Comparison of ENCODE assay signal across 8 mouse cellular contexts in the genomic region with DNA sequence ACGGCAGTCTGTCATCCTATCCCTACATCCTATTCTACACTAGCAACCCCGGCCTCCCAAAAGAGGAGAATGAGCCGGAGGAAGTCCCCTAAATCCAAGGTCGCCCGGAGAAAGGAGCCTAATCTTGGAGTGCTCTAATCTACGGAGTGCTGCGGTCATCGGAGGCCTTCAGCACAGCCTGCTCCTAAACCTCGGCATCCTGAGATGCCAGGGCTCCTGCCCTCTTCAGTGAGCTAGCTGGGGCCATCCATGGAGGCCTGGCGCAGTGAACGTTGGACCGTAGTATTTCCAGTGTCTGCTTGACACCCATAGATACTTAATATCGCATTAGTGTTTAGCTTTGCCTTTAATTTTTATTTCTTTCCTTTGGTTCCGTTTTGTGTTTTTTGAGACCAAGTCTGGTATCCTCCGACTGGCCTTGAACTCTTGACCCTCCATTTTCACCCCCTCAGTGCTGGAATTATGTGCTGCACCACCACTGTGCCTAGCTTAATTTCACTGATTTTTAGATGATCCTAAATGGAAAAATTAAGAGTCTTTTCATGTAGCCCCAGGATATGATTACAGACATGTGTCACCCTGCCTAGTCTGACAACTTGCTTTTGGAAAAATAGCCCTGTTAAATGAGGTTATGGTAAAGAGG. TPM values are rescaled to one million over a fixed set of nuclear protein-coding genes. Genes with fewer than 3 reads are reported as not detected.
A peak's percentile ranks its signal among the peaks of the same experiment; 100 is the strongest.
DNase-seq lines count a peak whose midpoint lies in the region; ATAC-seq and TF ChIP-seq lines count a peak whose summit lies in the region.

No protein-coding gene starts in this region.

- H3K27ac ChIP-seq in kidney, adult 2 months (ENCODE audit: insufficient read depth, low read depth, low read length) = peak overlapping the region; percentile 86
- peak overlapping the region; percentile 66 for H3K27ac ChIP-seq in brown adipose tissue, adult 24 weeks (replicated peaks; ENCODE audit: low read depth, low read length)
- H3K27ac ChIP-seq in hindbrain, embryonic 15.5 days (replicated peaks) = peak overlapping the region; percentile 89
- peak overlapping the region; percentile 94 for H3K27ac ChIP-seq in midbrain, embryonic 14.5 days (replicated peaks; ENCODE audit: low read depth, low read length)

- ATAC-seq in hindbrain, embryonic 15.5 days (ENCODE audit: low FRiP score, low read depth) = peak; percentile 69; the same call in 1 of the 2 replicates
- peak; percentile 53; the same call in 1 of the 2 replicates for ATAC-seq in midbrain, embryonic 14.5 days (ENCODE audit: low FRiP score, low TSS enrichment)

- H3K36me3 ChIP-seq in kidney, adult 2 months (ENCODE audit: control insufficient read depth, insufficient read depth, low read length) = peaks cover 11% of the 10 kb centered on the region; the same call in 1 of the 2 replicates
- H3K36me3 ChIP-seq in hindbrain, embryonic 15.5 days = peaks cover 26% of the 10 kb centered on the region
- H3K36me3 ChIP-seq in midbrain, embryonic 14.5 days (ENCODE audit: control insufficient read depth, insufficient read depth, low read length) = peaks cover 27% of the 10 kb centered on the region

- H3K9ac ChIP-seq in hindbrain, embryonic 15.5 days = peak overlapping the region; percentile 82
- H3K9ac ChIP-seq in midbrain, embryonic 14.5 days (replicated peaks; ENCODE audit: low read length) = peak overlapping the region; percentile 99

- TF ChIP-seq CTCF in kidney, adult 2 months (conservative IDR thresholded peaks at IDR 0.05; ENCODE audit: insufficient read depth, insufficient read length, low read depth, low read length) = no peak

- no peaks in the 10 kb centered on the region for H3K27me3 ChIP-seq in kidney, adult 2 months (replicated peaks; ENCODE audit: control insufficient read depth, insufficient read depth, low read length)
- no peaks in the 10 kb centered on the region for H3K27me3 ChIP-seq in hindbrain, embryonic 15.5 days
- no peaks in the 10 kb centered on the region for H3K27me3 ChIP-seq in midbrain, embryonic 14.5 days (ENCODE audit: control insufficient read depth, insufficient read depth, low read length)

- TF ChIP-seq POLR2A in kidney, adult 2 months (IDR thresholded peaks at IDR 0.05; ENCODE audit: low read depth, low read length) = no peak

- no peaks in the 10 kb centered on the region for H3K9me3 ChIP-seq in hindbrain, embryonic 15.5 days
- H3K9me3 ChIP-seq in midbrain, embryonic 14.5 days (ENCODE audit: control insufficient read depth, low read length) = no peaks in the 10 kb centered on the region

- 2% methylated on average over 15 of the region's 15 CpGs for WGBS in kidney, adult 2 months
- WGBS in hindbrain, embryonic 15.5 days = 11% methylated on average over 15 of the region's 15 CpGs
- WGBS in midbrain, embryonic 14.5 days = 11% methylated on average over 15 of the region's 15 CpGs

- peak overlapping the region; percentile 75 for H3K4me2 ChIP-seq in hindbrain, embryonic 15.5 days
- H3K4me2 ChIP-seq in midbrain, embryonic 14.5 days (ENCODE audit: low read length) = peak overlapping the region; percentile 71

- H3K4me3 ChIP-seq in kidney, adult 2 months (ENCODE audit: insufficient read depth, low read depth, low read length) = peak overlapping the region; percentile 77
- peak overlapping the region; percentile 98 for H3K4me3 ChIP-seq in brown adipose tissue, adult 24 weeks (ENCODE audit: insufficient read depth, low read depth, low read length)
- peak overlapping the region; percentile 88 for H3K4me3 ChIP-seq in hindbrain, embryonic 15.5 days
- peak overlapping the region; percentile 96 for H3K4me3 ChIP-seq in midbrain, embryonic 14.5 days (replicated peaks; ENCODE audit: low read depth, low read length)

- peaks cover 3% of the 10 kb centered on the region; the same call in 1 of the 2 replicates for H3K4me1 ChIP-seq in kidney, adult 2 months (ENCODE audit: control insufficient read depth, insufficient read depth, low read length)
- H3K4me1 ChIP-seq in brown adipose tissue, adult 24 weeks (ENCODE audit: control insufficient read depth, insufficient read depth, insufficient read length, low read length) = no peaks in the 10 kb centered on the region
- H3K4me1 ChIP-seq in hindbrain, embryonic 15.5 days (replicated peaks) = peaks cover 38% of the 10 kb centered on the region
- peaks cover 20% of the 10 kb centered on the region for H3K4me1 ChIP-seq in midbrain, embryonic 14.5 days (ENCODE audit: control insufficient read depth, insufficient read depth, low read length)

- DNase-seq in kidney, adult 2 months = no peak
- no peak for DNase-seq in kidney, adult 9 months
- no peak for DNase-seq in midbrain, embryonic 14.5 days
- DNase-seq in retina, postnatal 1 day = no peak
- no peak for DNase-seq in spleen, postnatal 14 days (ENCODE audit: low spot score in 2 of 2)
- no peak for DNase-seq in embryo, embryonic 11 days

RNA-seq across cellular contexts. Expression of gene Hnrnpab, which starts 0.6 kb away (rescaled TPM):
- 116 and 138 TPM in 2 replicates for polyA plus RNA-seq in kidney, adult 2 months (2012; rRNA removed)
- polyA plus RNA-seq in brown adipose tissue, adult 24 weeks (2012; ENCODE audit: insufficient read depth, insufficient read length, missing spikeins) = 117 and 131 TPM in 2 replicates
- polyA plus RNA-seq in hindbrain, embryonic 15.5 days (2015; fragmentation: Nextera tagmentation; extraction: Ambion mirVana) = 322 and 330 TPM in 2 replicates
- polyA plus RNA-seq in midbrain, embryonic 14.5 days (2014; fragmentation: Nextera tagmentation; extraction: Ambion mirVana) = 489 and 530 TPM in 2 replicates

RNA-seq across cellular contexts. Expression of gene Nhp2, which starts 12.3 kb away (rescaled TPM):
- polyA plus RNA-seq in kidney, adult 2 months (2012; rRNA removed) = 44.6 and 49.8 TPM in 2 replicates
- polyA plus RNA-seq in brown adipose tissue, adult 24 weeks (2012; ENCODE audit: insufficient read depth, insufficient read length, missing spikeins) = 43.4 and 50.7 TPM in 2 replicates
- polyA plus RNA-seq in hindbrain, embryonic 15.5 days (2015; fragmentation: Nextera tagmentation; extraction: Ambion mirVana) = 105 TPM in 2 replicates
- 107 and 115 TPM in 2 replicates for polyA plus RNA-seq in midbrain, embryonic 14.5 days (2014; fragmentation: Nextera tagmentation; extraction: Ambion mirVana)

RNA-seq across cellular contexts. Expression of gene Phykpl, which starts 22.7 kb away (rescaled TPM):
- 28.5 and 34.5 TPM in 2 replicates for polyA plus RNA-seq in kidney, adult 2 months (2012; rRNA removed)
- 10.1 and 18.5 TPM in 2 replicates for polyA plus RNA-seq in brown adipose tissue, adult 24 weeks (2012; ENCODE audit: insufficient read depth, insufficient read length, missing spikeins)
- 9.7 and 11.4 TPM in 2 replicates for polyA plus RNA-seq in hindbrain, embryonic 15.5 days (2015; fragmentation: Nextera tagmentation; extraction: Ambion mirVana)
- 8.7 and 12.5 TPM in 2 replicates for polyA plus RNA-seq in midbrain, embryonic 14.5 days (2014; fragmentation: Nextera tagmentation; extraction: Ambion mirVana)

RNA-seq across cellular contexts. Expression of gene Rmnd5b, which starts 28.5 kb away (rescaled TPM):
- polyA plus RNA-seq in kidney, adult 2 months (2012; rRNA removed) = 46.6 and 52.9 TPM in 2 replicates
- polyA plus RNA-seq in brown adipose tissue, adult 24 weeks (2012; ENCODE audit: insufficient read depth, insufficient read length, missing spikeins) = 11.1 and 11.6 TPM in 2 replicates
- polyA plus RNA-seq in hindbrain, embryonic 15.5 days (2015; fragmentation: Nextera tagmentation; extraction: Ambion mirVana) = 74.2 and 79.6 TPM in 2 replicates
- polyA plus RNA-seq in midbrain, embryonic 14.5 days (2014; fragmentation: Nextera tagmentation; extraction: Ambion mirVana) = 79.2 and 87.7 TPM in 2 replicates

RNA-seq across cellular contexts. Expression of gene N4bp3, which starts 43.4 kb away (rescaled TPM):
- 11.8 and 13.6 TPM in 2 replicates for polyA plus RNA-seq in kidney, adult 2 months (2012; rRNA removed)
- polyA plus RNA-seq in brown adipose tissue, adult 24 weeks (2012; ENCODE audit: insufficient read depth, insufficient read length, missing spikeins) = 2.0 and 4.8 TPM in 2 replicates
- 25.8 and 29.8 TPM in 2 replicates for polyA plus RNA-seq in hindbrain, embryonic 15.5 days (2015; fragmentation: Nextera tagmentation; extraction: Ambion mirVana)
- polyA plus RNA-seq in midbrain, embryonic 14.5 days (2014; fragmentation: Nextera tagmentation; extraction: Ambion mirVana) = 11.6 and 15.2 TPM in 2 replicates
